Mouse (Mus musculus) heart, postnatal 4 days (tissue): ENCODE data around the gene Myct1. TPM values are rescaled to one million over a fixed set of nuclear protein-coding genes. Genes with fewer than 3 reads are reported as not detected.

Source experiments
- DNase-seq: peaks from one replicate; pipeline ENCODE4 v3.0.0; 2021
- total RNA-seq, 2 experiments: library from RNA; stranded (reverse); gene quantifications; 2 replicates each; pipeline ENCODE4 v1.2.3; 2021

Gene Myct1
- total RNA-seq = 10 to 100 TPM; 14.8 to 15.3 TPM

GRCm38 (mm10) chr10:5593464-5593863, at the start of gene Myct1:
Myct1 (plus strand) TSS chr10:5593775.
- peak; percentile 26 for DNase-seq

GRCm38 (mm10) chr10:5546428-5546827, 47.1 kb upstream of the Myct1 start:
- DNase-seq = no peak

- DNase-seq = no peak
Observed at GRCm38 (mm10) chr10:5547769-5548168, 45.8 kb upstream of the Myct1 start.

- DNase-seq = no peak
Observed at GRCm38 (mm10) chr10:5548651-5549050, 44.9 kb upstream of the Myct1 start.

GRCm38 (mm10) chr10:5549871-5550167, 43.8 kb upstream of the Myct1 start:
- no peak for DNase-seq

GRCm38 (mm10) chr10:5550168-5551021, 43.2 kb upstream of the Myct1 start:
- peak; percentile 45 for DNase-seq

- no peak for DNase-seq
Observed at GRCm38 (mm10) chr10:5551382-5551781, 42.2 kb upstream of the Myct1 start, which contains the start of gene Syne1. Syne1 (minus strand) TSS chr10:5551482.

- DNase-seq = peak; percentile 10
Observed at GRCm38 (mm10) chr10:5554941-5555340, 38.6 kb upstream of the Myct1 start.

GRCm38 (mm10) chr10:5558808-5559207, 34.8 kb upstream of the Myct1 start:
- DNase-seq = no peak

- no peak for DNase-seq
Observed at GRCm38 (mm10) chr10:5560526-5560925, 33.0 kb upstream of the Myct1 start.

GRCm38 (mm10) chr10:5561706-5562105, 31.9 kb upstream of the Myct1 start:
- DNase-seq = no peak

- DNase-seq = no peak
Observed at GRCm38 (mm10) chr10:5568991-5569390, 24.6 kb upstream of the Myct1 start.

GRCm38 (mm10) chr10:5570059-5570458, 23.5 kb upstream of the Myct1 start:
- DNase-seq = no peak

GRCm38 (mm10) chr10:5571332-5571731, 22.2 kb upstream of the Myct1 start:
- no peak for DNase-seq

- DNase-seq = no peak
Observed at GRCm38 (mm10) chr10:5573328-5573727, 20.2 kb upstream of the Myct1 start.

GRCm38 (mm10) chr10:5591061-5591460, 2.5 kb upstream of the Myct1 start:
- DNase-seq = no peak

- DNase-seq = peak; percentile 31
Observed at GRCm38 (mm10) chr10:5591996-5592395, 1.6 kb upstream of the Myct1 start.

- no peak for DNase-seq
Observed at GRCm38 (mm10) chr10:5594457-5594856, 882 bp downstream of the Myct1 start.

- DNase-seq = no peak
Observed at GRCm38 (mm10) chr10:5596559-5596958, 3.0 kb downstream of the Myct1 start.

- DNase-seq = peak; percentile 76
Observed at GRCm38 (mm10) chr10:5600123-5600522, 6.5 kb downstream of the Myct1 start.

GRCm38 (mm10) chr10:5603512-5603911, 9.9 kb downstream of the Myct1 start:
- no peak for DNase-seq

- DNase-seq = no peak
Observed at GRCm38 (mm10) chr10:5604371-5604770, 10.8 kb downstream of the Myct1 start.

- no peak for DNase-seq
Observed at GRCm38 (mm10) chr10:5608874-5609273, 15.3 kb downstream of the Myct1 start.

GRCm38 (mm10) chr10:5615186-5616040, 21.8 kb downstream of the Myct1 start:
- DNase-seq = no peak
